Mouse (Mus musculus): ENCODE measurements around the gene Sdr16c6.

Sdr16c6 gene

GRCm38 (mm10) chr4:4077372-4077771 is at the start of gene Sdr16c6:
Gene Sdr16c6 (minus strand): TSS chr4:4077522.
- in situ Hi-C loops (cut with MboI, MseI), result no loop called here

GRCm38 (mm10) chr4:4080180-4080579 is 2.9 kb upstream of the Sdr16c6 start:
- in situ Hi-C loops (cut with MboI, MseI), result no loop called here

- in situ Hi-C loops (cut with MboI, MseI), result no loop called here
Measured at GRCm38 (mm10) chr4:4079132-4079531, 1.8 kb upstream of the Sdr16c6 start.

- in situ Hi-C loops (cut with MboI, MseI), result no loop called here
Measured at GRCm38 (mm10) chr4:4076001-4076400, 1.3 kb downstream of the Sdr16c6 start.

All from T-helper 2 cell (primary cell).